8 mouse cellular contexts compared by ENCODE assay signal in genomic region chr11:90686287-90687025, GRCm38 (mm10). TPM values are rescaled to one million over a fixed set of nuclear protein-coding genes. Genes with fewer than 3 reads are reported as not detected.
DNase-seq lines count a peak whose midpoint lies in the region; ATAC-seq and TF ChIP-seq lines count a peak whose summit lies in the region.

No protein-coding gene starts in this region.

- peak overlapping the region; percentile 66; the same call in 1 of the 2 replicates for H3K9ac ChIP-seq in hindbrain, embryonic 14.5 days
- peak overlapping the region; percentile 51 for H3K9ac ChIP-seq in lung, postnatal 0 days (replicated peaks; ENCODE audit: low read depth)
- H3K9ac ChIP-seq in stomach, embryonic 15.5 days, result peak overlapping the region; percentile 14; the same call in 1 of the 2 replicates

- no peak for TF ChIP-seq EP300 in lung, postnatal 0 days (IDR thresholded peaks at IDR 0.05)

- no peak overlapping the region for H3K27ac ChIP-seq in hindbrain, embryonic 14.5 days
- H3K27ac ChIP-seq in lung, postnatal 0 days (ENCODE audit: low read length), result peak overlapping the region; percentile 43; the same call in 1 of the 2 replicates
- no peak overlapping the region for H3K27ac ChIP-seq in stomach, embryonic 15.5 days

- peak overlapping the region; percentile 62 for H3K4me3 ChIP-seq in hindbrain, embryonic 14.5 days (replicated peaks; ENCODE audit: low read length)
- H3K4me3 ChIP-seq in lung, postnatal 0 days (ENCODE audit: low read depth, low read length), result peak overlapping the region; percentile 63
- H3K4me3 ChIP-seq in stomach, embryonic 15.5 days (replicated peaks), result peak overlapping the region; percentile 57

- no peak for TF ChIP-seq CTCF in lung, postnatal 0 days (IDR thresholded peaks at IDR 0.05)

- H3K36me3 ChIP-seq in hindbrain, embryonic 14.5 days (replicated peaks; ENCODE audit: control insufficient read depth, insufficient read depth), result no peaks in the 10 kb centered on the region
- no peaks in the 10 kb centered on the region; the same call in 1 of the 2 replicates for H3K36me3 ChIP-seq in lung, postnatal 0 days (ENCODE audit: insufficient read depth, low read length)
- H3K36me3 ChIP-seq in stomach, embryonic 15.5 days, result no peaks in the 10 kb centered on the region

- H3K9me3 ChIP-seq in hindbrain, embryonic 14.5 days (ENCODE audit: control insufficient read depth, low read length), result no peaks in the 10 kb centered on the region
- H3K9me3 ChIP-seq in lung, postnatal 0 days (ENCODE audit: low read length), result no peaks in the 10 kb centered on the region
- H3K9me3 ChIP-seq in stomach, embryonic 15.5 days, result no peaks in the 10 kb centered on the region

- 73% methylated on average over 13 of the region's 13 CpGs for WGBS in hindbrain, embryonic 14.5 days
- 63% methylated on average over 13 of the region's 13 CpGs for WGBS in lung, postnatal 0 days
- 69% methylated on average over 13 of the region's 13 CpGs for WGBS in stomach, embryonic 15.5 days

- peaks cover 6% of the 10 kb centered on the region; the same call in 1 of the 2 replicates for H3K27me3 ChIP-seq in hindbrain, embryonic 14.5 days (ENCODE audit: control insufficient read depth, insufficient read depth, low read length)
- no peaks in the 10 kb centered on the region for H3K27me3 ChIP-seq in lung, postnatal 0 days (replicated peaks; ENCODE audit: insufficient read depth, low read length)
- no peaks in the 10 kb centered on the region for H3K27me3 ChIP-seq in stomach, embryonic 15.5 days (replicated peaks)

- no peak for ATAC-seq in cerebellum, adult (ENCODE audit: insufficient number of reproducible peaks, low FRiP score, low TSS enrichment)
- peak; percentile 33 for ATAC-seq in common myeloid progenitor, adult 5-6 weeks (replicated peaks; ENCODE audit: low read depth, poor library complexity, severe bottlenecking)
- no peak for ATAC-seq in hindbrain, embryonic 14.5 days (ENCODE audit: low FRiP score)
- ATAC-seq in lung, postnatal 0 days, result peak; percentile 23; the same call in 1 of the 2 replicates
- ATAC-seq in stomach, embryonic 15.5 days (ENCODE audit: insufficient read depth, low FRiP score, low read depth), result peak; percentile 57; the same call in 1 of the 2 replicates

- DNase-seq in cerebellum, adult 9-11 months, result peak; percentile 8
- no peak for DNase-seq in hindbrain, embryonic 14.5 days (ENCODE audit: low spot score)
- DNase-seq in lung, postnatal 0 days (ENCODE audit: low spot score), result peak; percentile 67
- no peak for DNase-seq in thymus, postnatal 4 days
- no peak for DNase-seq in adrenal gland, postnatal 4 days (ENCODE audit: low spot score in 2 of 2)

- peak overlapping the region; percentile 90 for H3K4me2 ChIP-seq in hindbrain, embryonic 14.5 days (replicated peaks)
- peak overlapping the region; percentile 83 for H3K4me2 ChIP-seq in lung, postnatal 0 days (replicated peaks; ENCODE audit: low read depth, low read length)
- H3K4me2 ChIP-seq in stomach, embryonic 15.5 days, result peak overlapping the region; percentile 77

- peaks cover 7% of the 10 kb centered on the region; the same call in 1 of the 2 replicates for H3K4me1 ChIP-seq in hindbrain, embryonic 14.5 days (replicated peaks; ENCODE audit: control insufficient read depth, insufficient read depth, low read length)
- no peaks in the 10 kb centered on the region for H3K4me1 ChIP-seq in lung, postnatal 0 days (ENCODE audit: insufficient read depth, low read depth, low read length)
- peaks cover 12% of the 10 kb centered on the region; the same call in 1 of the 2 replicates for H3K4me1 ChIP-seq in stomach, embryonic 15.5 days

RNA-seq across cellular contexts. Expression of gene Tom1l1, which starts 1.7 kb away (rescaled TPM):
- 39.1 and 44.7 TPM in 2 replicates for total RNA-seq in common myeloid progenitor, adult 5-6 weeks (2017)
- 24.6 and 27.1 TPM in 2 replicates for polyA plus RNA-seq in hindbrain, embryonic 14.5 days (2014; fragmentation: Nextera tagmentation; extraction: Ambion mirVana)
- 31.9 and 32.5 TPM in 2 replicates for polyA plus RNA-seq in lung, postnatal 0 days (2015; fragmentation: Nextera tagmentation; extraction: Ambion mirVana)
- 42.7 and 50.5 TPM in 2 replicates for polyA plus RNA-seq in stomach, embryonic 15.5 days (2015; fragmentation: Nextera tagmentation; extraction: Ambion mirVana)
- total RNA-seq in adrenal gland, postnatal 4 days (2021), result 10 to 100 TPM; 31.2 to 35.5 TPM

RNA-seq across cellular contexts. Expression of gene Cox11, which starts 48.5 kb away (rescaled TPM):
- total RNA-seq in common myeloid progenitor, adult 5-6 weeks (2017), result 14.7 and 36.2 TPM in 2 replicates
- polyA plus RNA-seq in hindbrain, embryonic 14.5 days (2014; fragmentation: Nextera tagmentation; extraction: Ambion mirVana), result 28.4 and 31.5 TPM in 2 replicates
- polyA plus RNA-seq in lung, postnatal 0 days (2015; fragmentation: Nextera tagmentation; extraction: Ambion mirVana), result 17.6 and 20.0 TPM in 2 replicates
- 37.0 and 38.3 TPM in 2 replicates for polyA plus RNA-seq in stomach, embryonic 15.5 days (2015; fragmentation: Nextera tagmentation; extraction: Ambion mirVana)
- 10 to 100 TPM; 22.1 to 23.4 TPM for total RNA-seq in adrenal gland, postnatal 4 days (2021)

RNA-seq across cellular contexts. Expression of gene Stxbp4, which starts 48.6 kb away (rescaled TPM):
- total RNA-seq in common myeloid progenitor, adult 5-6 weeks (2017), result 9.0 and 9.1 TPM in 2 replicates
- 18.8 and 19.4 TPM in 2 replicates for polyA plus RNA-seq in hindbrain, embryonic 14.5 days (2014; fragmentation: Nextera tagmentation; extraction: Ambion mirVana)
- 4.2 and 6.9 TPM in 2 replicates for polyA plus RNA-seq in lung, postnatal 0 days (2015; fragmentation: Nextera tagmentation; extraction: Ambion mirVana)
- 15.4 and 20.4 TPM in 2 replicates for polyA plus RNA-seq in stomach, embryonic 15.5 days (2015; fragmentation: Nextera tagmentation; extraction: Ambion mirVana)
- total RNA-seq in adrenal gland, postnatal 4 days (2021), result 10 to 100 TPM; 11.5 to 12.4 TPM

Comparison
In these comparisons a context has a peak if more than half of its experiments do, and no peak if none do; other contexts are left out.
1. DNase-seq: peak in cerebellum, adult 9-11 months (single experiment) and lung, postnatal 0 days (single experiment); none in hindbrain, embryonic 14.5 days (single experiment), thymus, postnatal 4 days (single experiment) and adrenal gland, postnatal 4 days (0 of 2).
2. ATAC-seq: peak in common myeloid progenitor, adult 5-6 weeks (single experiment), lung, postnatal 0 days (single experiment) and stomach, embryonic 15.5 days (single experiment); none in cerebellum, adult (single experiment) and hindbrain, embryonic 14.5 days (single experiment).
3. H3K9ac ChIP-seq: peak in every context shown above with its lines; median percentile 66 in hindbrain, embryonic 14.5 days; 51 in lung, postnatal 0 days; 14 in stomach, embryonic 15.5 days.
4. Peak in every context shown above with its lines, with median percentiles within 50 percentile points of each other: H3K4me2 ChIP-seq and H3K4me3 ChIP-seq.